Mouse (Mus musculus) liver, embryonic 14.5 days (tissue): ENCODE data around the gene Cyp19a1. TPM values are rescaled to one million over a fixed set of nuclear protein-coding genes. Genes with fewer than 3 reads are reported as not detected.

Experiments
- ATAC-seq: fragments of 200-750 bp; cut with Nextera tagmentation; 2 replicates; pipeline ENCODE4 v1.8.0; 2017; ENCODE audit warnings: moderate number of reproducible peaks, mild to moderate bottlenecking, moderate library complexity; ENCODE audit not compliant: insufficient read depth
- DNase-seq, 3 experiments: peaks; one replicate each; pipeline ENCODE4 v3.0.0-alpha.2; 2012 to 2013; ENCODE audit warnings: low read depth in 3 of 3, low spot score in 3 of 3
- H3K27ac ChIP-seq: fragments of 300-500 bp; sonication (generic); 2 replicates; pipeline ENCODE4 v1.5.1; 2014; ENCODE audit warnings: moderate library complexity, mild to moderate bottlenecking, control low read depth, inconsistent platforms
- H3K27me3 ChIP-seq: fragments of 300-500 bp; sonication (generic); 2 replicates; pipeline ENCODE4 v1.6.1; 2014; ENCODE audit warnings: mild to moderate bottlenecking, low read length, moderate library complexity; ENCODE audit not compliant: control insufficient read depth, insufficient read depth
- H3K36me3 ChIP-seq: fragments of 300-500 bp; sonication (generic); replicated peaks from 2 replicates; pipeline ENCODE4 v1.6.1; 2014; ENCODE audit warnings: low read depth; ENCODE audit not compliant: control insufficient read depth, insufficient read depth
- H3K4me1 ChIP-seq, 2 experiments: fragments of 200-500 bp in 1 of 2; fragments of 300-500 bp in 1 of 2; sonication (generic) in 1 of 2; replicated peaks; 2 replicates each; pipeline ENCODE4 v1.6.1; 2012 to 2014; ENCODE audit warnings: antibody characterized with exemption in 1 of 2, inconsistent platforms in 1 of 2, low read length in 1 of 2; ENCODE audit not compliant: control insufficient read depth in 2 of 2, insufficient read depth in 2 of 2
- H3K4me2 ChIP-seq: fragments of 300-500 bp; sonication (generic); 2 replicates; pipeline ENCODE4 v1.6.1; 2014; ENCODE audit warnings: low read depth, mild to moderate bottlenecking, control low read depth, moderate library complexity
- H3K4me3 ChIP-seq, 2 experiments: fragments of 200-500 bp in 1 of 2; fragments of 300-500 bp in 1 of 2; sonication (generic) in 1 of 2; 2 replicates each; pipeline ENCODE4 v1.5.1; 2012 to 2014; ENCODE audit warnings: low read depth in 2 of 2, low read length in 2 of 2, mild to moderate bottlenecking in 2 of 2, control low read depth in 1 of 2, inconsistent platforms in 1 of 2, moderate library complexity in 1 of 2; ENCODE audit not compliant: insufficient read depth in 1 of 2
- H3K9ac ChIP-seq: fragments of 300-500 bp; sonication (generic); replicated peaks from 2 replicates; pipeline ENCODE4 v1.6.1; 2014; ENCODE audit warnings: mild to moderate bottlenecking, control low read depth, moderate library complexity
- H3K9me3 ChIP-seq: fragments of 300-500 bp; sonication (generic); 2 replicates; pipeline ENCODE4 v1.6.1; 2016; ENCODE audit warnings: low read length, mixed read lengths; ENCODE audit not compliant: control insufficient read depth
- CTCF ChIP-seq: IDR thresholded peaks from 2 replicates; pipeline ENCODE4 v1.5.1; 2016; ENCODE audit warnings: antibody characterized with exemption, low read depth, control low read depth
- EP300 ChIP-seq: IDR thresholded peaks from 2 replicates; pipeline ENCODE4 v1.6.1; 2016; ENCODE audit warnings: antibody characterized with exemption, low read depth
- WGBS: fragments of 180-500 bp; shearing (Covaris S2); extraction: QIAGEN DNeasy Blood & Tissue Kit; methylation state at CpG from one replicate; pipeline ENCODE4 v1.1.7; 2014; ENCODE audit not compliant: insufficient replicate concordance; 5-methylcytosine and 5-hydroxymethylcytosine counted together
- polyA plus RNA-seq, 2 experiments: library from polyadenylated mRNA; depleted of rRNA in 1 of 2; stranded (reverse) in 1 of 2; unstranded in 1 of 2; fragments of >200 nt; fragmentation: Nextera tagmentation in 1 of 2; extraction: Ambion mirVana in 1 of 2; gene quantifications; 2 replicates each; pipeline versions ENCODE4 v1.2.1 to v1.2.3; 2012 to 2014

Gene Cyp19a1
- polyA plus RNA-seq, 2 experiments = not detected

GRCm38 (mm10) chr9:54299792-54300191, 31.9 kb upstream of the Cyp19a1 start:
- H3K9me3 ChIP-seq = no peaks in the 10 kb centered on the region
- DNase-seq (no peak), ATAC-seq (no peak)
- TF ChIP-seq EP300 = no peak
- TF ChIP-seq CTCF = no peak
- H3K27ac ChIP-seq = no peak overlapping the region
- no peak overlapping the region for H3K4me3 ChIP-seq
- H3K36me3 ChIP-seq = no peaks in the 10 kb centered on the region
- no peak overlapping the region for H3K9ac ChIP-seq
- H3K27me3 ChIP-seq = no peaks in the 10 kb centered on the region
- no peaks in the 10 kb centered on the region for H3K4me1 ChIP-seq
- no peak overlapping the region for H3K4me2 ChIP-seq

DNA sequence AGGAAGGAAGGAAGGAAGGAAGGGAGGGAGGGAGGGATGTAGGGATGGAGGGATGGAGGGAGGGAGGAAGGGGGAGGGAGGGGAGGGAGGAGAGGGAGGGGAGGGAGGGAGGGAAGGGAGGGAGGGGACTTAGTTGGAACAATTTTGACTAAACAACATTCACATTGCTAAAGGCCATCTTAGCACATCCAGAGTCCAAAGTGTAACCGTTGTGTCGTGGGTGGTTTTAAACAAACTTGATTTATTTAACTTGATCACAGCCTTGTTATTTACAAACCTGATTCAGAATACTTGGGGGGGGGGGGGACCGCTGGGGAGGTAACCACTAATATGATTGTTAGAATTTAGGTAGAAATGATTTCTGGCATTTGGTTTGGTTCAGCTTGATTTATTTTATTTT, 31.5 kb upstream of the Cyp19a1 start:
- no peak overlapping the region for H3K4me2 ChIP-seq
- H3K27me3 ChIP-seq = no peaks in the 10 kb centered on the region
- H3K4me1 ChIP-seq = no peaks in the 10 kb centered on the region
- ATAC-seq (no peak), DNase-seq (no peak)
- 76% methylated on average over 3 of the region's 3 CpGs for WGBS
- H3K36me3 ChIP-seq = no peaks in the 10 kb centered on the region
- H3K9me3 ChIP-seq = no peaks in the 10 kb centered on the region
- no peak overlapping the region for H3K9ac ChIP-seq
- TF ChIP-seq CTCF (no peak), EP300 (no peak)
- H3K27ac ChIP-seq = no peak overlapping the region
- no peak overlapping the region for H3K4me3 ChIP-seq

GRCm38 (mm10) chr9:54287804-54288203, 19.9 kb upstream of the Cyp19a1 start:
- H3K4me1 ChIP-seq = no peaks in the 10 kb centered on the region
- peaks cover 9% of the 10 kb centered on the region; the same call in 1 of the 2 replicates for H3K27me3 ChIP-seq
- ATAC-seq (no peak), DNase-seq (no peak)
- H3K9me3 ChIP-seq = no peaks in the 10 kb centered on the region
- H3K4me2 ChIP-seq = no peak overlapping the region
- H3K4me3 ChIP-seq = no peak overlapping the region
- 50% methylated on average over 5 of the region's 5 CpGs for WGBS
- no peak overlapping the region for H3K27ac ChIP-seq
- TF ChIP-seq CTCF (no peak), EP300 (no peak)
- H3K36me3 ChIP-seq = no peaks in the 10 kb centered on the region
- H3K9ac ChIP-seq = no peak overlapping the region

DNA sequence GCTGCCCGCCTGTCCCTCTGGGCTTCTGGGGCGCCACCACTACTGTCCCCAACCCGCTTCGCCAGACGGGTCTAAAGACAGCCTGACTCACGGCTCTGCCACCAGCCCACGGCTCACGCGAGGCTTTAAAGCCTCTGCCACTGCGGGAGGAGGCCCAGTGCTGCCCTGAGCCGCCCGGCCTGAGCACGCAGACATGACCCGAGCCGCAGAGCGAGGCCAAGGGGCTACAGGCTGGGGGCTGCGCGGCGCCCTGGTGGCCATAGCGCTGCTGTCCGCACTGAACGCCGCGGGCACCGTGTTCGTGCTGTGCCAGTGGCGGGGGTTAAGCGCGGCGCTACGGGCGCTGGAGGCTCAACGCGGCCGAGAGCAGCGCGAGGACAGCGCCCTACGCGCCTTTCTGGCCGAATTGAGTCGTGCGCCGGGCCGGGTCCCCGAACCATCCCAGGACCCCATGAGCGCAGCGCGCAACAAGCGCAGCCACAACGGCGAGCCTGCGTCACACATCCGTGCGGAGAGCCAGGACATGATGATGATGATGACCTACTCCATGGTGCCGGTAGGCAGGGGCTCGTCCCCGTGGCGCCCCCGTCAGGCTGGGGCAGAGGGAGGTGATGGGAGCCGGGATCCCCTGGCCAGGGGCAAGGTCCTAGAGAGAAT, 18.5 kb upstream of the Cyp19a1 start, which contains the start of gene Gldn:
TSS of gene Gldn (plus strand) at position 156 of the 657 bp plus-strand sequence.
- H3K4me1 ChIP-seq = no peaks in the 10 kb centered on the region
- no peaks in the 10 kb centered on the region for H3K36me3 ChIP-seq
- ATAC-seq (no peak), DNase-seq (no peak)
- no peak within 1 kb of the TSS for H3K27ac ChIP-seq
- no peak within 1 kb of the TSS for H3K4me3 ChIP-seq
- H3K9me3 ChIP-seq = no peaks in the 10 kb centered on the region
- WGBS = 3% methylated on average over 61 of the region's 61 CpGs
- TF ChIP-seq CTCF = no peak
- TF ChIP-seq EP300 = no peak
- H3K27me3 ChIP-seq = peaks cover 9% of the 10 kb centered on the region; the same call in 1 of the 2 replicates
- H3K9ac ChIP-seq = no peak within 1 kb of the TSS
- peak within 1 kb of the TSS; percentile 22; the same call in 1 of the 2 replicates for H3K4me2 ChIP-seq

- Histone ChIP-seq H3K9ac (no peak overlapping the region), H3K4me3 (no peak overlapping the region), H3K27ac (no peak overlapping the region), H3K9me3 (no peaks in the 10 kb centered on the region), H3K4me1 (no peaks in the 10 kb centered on the region), H3K36me3 (no peaks in the 10 kb centered on the region), H3K27me3 (no peaks in the 10 kb centered on the region), H3K4me2 (no peak overlapping the region)
- DNase-seq (no peak), ATAC-seq (no peak)
- 62% methylated on average over 12 of the region's 12 CpGs for WGBS
- no peak for TF ChIP-seq EP300
- TF ChIP-seq CTCF = no peak
These were observed 11.2 kb upstream of the Cyp19a1 start for GRCm38 (mm10) chr9:54279046-54279589.
